Mouse (Mus musculus): ENCODE results near the gene Grm3.

DNA sequence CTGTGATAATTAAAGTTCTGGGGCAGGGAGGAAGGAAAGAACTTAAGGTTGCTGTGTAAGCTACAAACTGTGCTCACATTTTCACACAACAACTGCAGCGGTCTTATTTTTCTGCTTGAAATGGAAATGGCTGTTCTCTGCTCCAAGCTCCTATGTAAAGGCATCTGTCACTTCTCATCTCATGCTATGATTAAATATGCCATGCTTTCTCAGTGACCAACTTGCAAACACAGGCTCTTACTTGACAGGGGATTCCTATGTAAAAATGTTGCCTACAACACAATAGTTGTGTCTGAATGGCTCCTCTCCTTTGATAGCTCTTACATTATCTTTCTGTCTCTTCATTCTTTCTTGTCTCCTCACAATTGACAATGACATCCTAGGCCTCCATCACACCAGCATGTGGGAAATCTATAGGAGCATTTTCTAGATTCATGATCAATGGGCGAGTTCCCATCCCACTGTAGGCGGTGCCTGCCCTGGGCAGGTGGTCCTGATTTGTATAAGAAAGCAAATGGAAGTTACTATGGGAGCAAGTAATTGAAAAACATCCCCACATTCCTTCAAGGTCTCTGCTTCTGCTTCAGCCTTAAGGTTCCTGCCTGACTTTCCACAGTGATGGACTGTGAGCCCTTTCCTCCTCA is 34.2 kb downstream of the Grm3 start:
- no peak for TF ChIP-seq POLR2A (IDR thresholded peaks at IDR 0.05; ENCODE audit: borderline replicate concordance, low read depth, low read length)
- no peak for TF ChIP-seq CTCF (IDR thresholded peaks at IDR 0.05; ENCODE audit: low read depth, low read length)

Data from bone marrow macrophage, adult 2 months (primary cell).